Comparison of ENCODE assay signal across 23 mouse cellular contexts in the genomic region with DNA sequence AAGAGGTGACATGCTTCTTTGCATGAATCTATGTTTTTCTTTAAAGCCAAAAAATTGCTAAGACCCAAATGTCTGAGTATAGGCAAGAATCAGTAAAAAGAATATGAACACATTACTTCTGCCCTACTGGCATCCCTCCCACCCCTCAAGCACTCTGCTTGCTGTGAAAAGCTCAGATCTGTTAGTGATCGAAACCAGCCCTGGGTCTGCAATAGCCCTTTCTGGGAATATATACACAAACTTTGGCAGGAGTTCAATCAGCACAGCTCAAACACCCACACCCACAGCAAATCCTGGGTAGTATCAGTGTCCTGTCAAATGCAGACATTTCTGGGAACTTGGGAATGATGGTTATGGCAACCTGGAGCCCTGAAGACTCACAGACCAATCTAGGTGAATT.
"Had no signal": no experiment of that assay in that cellular context is flagged by ENCODE, and none has a peak within 500 bp of the region (broad histone marks: within the 10 kb centered on the region; RNA-seq: fewer than 3 reads in every experiment).

No protein-coding gene starts in this region.

- DNase-seq: gastrocnemius, postnatal 14 days; gastrocnemius, postnatal 36 days; heart, adult 11 months; heart, adult 2 months; heart, postnatal 10 days; heart, postnatal 4 days; kidney, adult 18-20 months; kidney, adult 8-10 months; kidney, postnatal 14 days; kidney, postnatal 36 days; layer of hippocampus, adult 9-11 months; layer of hippocampus, postnatal 36 days; left cerebral cortex, postnatal 4 days had no signal

- H3K4me3 ChIP-seq: heart, adult 2 months; hindbrain, embryonic 10.5 days; hindbrain, embryonic 12.5 days; intestine, embryonic 15.5 days; limb, embryonic 13.5 days; limb, embryonic 15.5 days had no signal

- H3K36me3 ChIP-seq: hindbrain, embryonic 10.5 days; hindbrain, embryonic 12.5 days; intestine, embryonic 15.5 days; limb, embryonic 13.5 days; limb, embryonic 15.5 days had no signal

- H3K27ac ChIP-seq: heart, adult 2 months; hindbrain, embryonic 10.5 days; hindbrain, embryonic 12.5 days; hindbrain, embryonic 14.5 days; intestine, embryonic 15.5 days; limb, embryonic 13.5 days; limb, embryonic 15.5 days had no signal

- H3K4me1 ChIP-seq: hindbrain, embryonic 10.5 days; hindbrain, embryonic 12.5 days; intestine, embryonic 15.5 days; limb, embryonic 13.5 days; limb, embryonic 15.5 days had no signal

- ATAC-seq: hindbrain, embryonic 16.5 days; inflammation-experienced regulatory T-cells, adult 6 months; intestine, embryonic 15.5 days; intestine, postnatal 0 days had no signal

- H3K9ac ChIP-seq: hindbrain, embryonic 12.5 days; hindbrain, embryonic 14.5 days; intestine, embryonic 15.5 days; limb, embryonic 13.5 days; limb, embryonic 15.5 days had no signal

- H3K4me2 ChIP-seq: heart, embryonic 11.5 days; hindbrain, embryonic 12.5 days; hindbrain, embryonic 14.5 days; intestine, embryonic 15.5 days; limb, embryonic 13.5 days; limb, embryonic 15.5 days had no signal

- H3K27me3 ChIP-seq: hindbrain, embryonic 12.5 days; intestine, embryonic 15.5 days; limb, embryonic 13.5 days; limb, embryonic 15.5 days had no signal

- H3K9me3 ChIP-seq: hindbrain, embryonic 10.5 days; hindbrain, embryonic 12.5 days; intestine, embryonic 15.5 days; limb, embryonic 13.5 days; limb, embryonic 15.5 days had no signal
